Mouse (Mus musculus) right cerebral cortex, adult 18-20 months (tissue): ENCODE data around the gene Ptprg.
A peak's percentile ranks its signal among the peaks of the same experiment; 100 is the strongest.
"Not testable (repeated sequence)": the region's sequence is repeated elsewhere in the genome, so short reads cannot be mapped to it uniquely, and the experiment has no call there.

Source experiments
- DNase-seq: peaks from one replicate; pipeline ENCODE4 v3.0.0; 2022; ENCODE audit warnings: mixed read lengths

Ptprg gene

GRCm38 (mm10) chr14:11902794-11903193 is 349.5 kb downstream of the Ptprg start:
- no peak for DNase-seq

DNA sequence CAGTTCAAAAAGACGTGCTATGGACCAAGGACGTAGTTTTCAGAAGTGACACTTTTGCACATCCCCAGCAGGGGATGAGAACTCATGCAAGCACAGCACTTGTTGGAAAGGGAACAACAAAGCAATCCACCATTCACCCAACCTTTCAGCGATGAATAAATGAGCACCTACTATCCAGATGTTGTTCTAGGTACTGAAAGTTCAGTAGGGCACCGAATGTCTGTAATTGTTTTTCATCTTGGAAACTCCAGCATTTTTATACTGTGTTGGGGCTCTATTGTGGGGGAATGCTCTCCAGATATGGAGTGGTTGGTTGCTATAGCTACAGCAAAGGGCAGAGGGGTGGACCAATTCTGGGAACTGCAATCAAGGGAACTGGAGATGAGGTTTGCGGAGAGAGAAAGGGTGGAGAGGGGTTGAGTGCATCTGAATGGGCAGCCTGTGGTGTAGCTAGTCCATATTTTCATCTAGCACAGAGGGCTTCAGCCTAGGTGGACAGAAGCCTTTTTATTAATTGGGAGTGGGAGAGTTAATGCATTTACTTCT is 352.9 kb downstream of the Ptprg start:
- DNase-seq: no peak

GRCm38 (mm10) chr14:11912253-11912652 is 358.9 kb downstream of the Ptprg start:
- no peak for DNase-seq

DNA sequence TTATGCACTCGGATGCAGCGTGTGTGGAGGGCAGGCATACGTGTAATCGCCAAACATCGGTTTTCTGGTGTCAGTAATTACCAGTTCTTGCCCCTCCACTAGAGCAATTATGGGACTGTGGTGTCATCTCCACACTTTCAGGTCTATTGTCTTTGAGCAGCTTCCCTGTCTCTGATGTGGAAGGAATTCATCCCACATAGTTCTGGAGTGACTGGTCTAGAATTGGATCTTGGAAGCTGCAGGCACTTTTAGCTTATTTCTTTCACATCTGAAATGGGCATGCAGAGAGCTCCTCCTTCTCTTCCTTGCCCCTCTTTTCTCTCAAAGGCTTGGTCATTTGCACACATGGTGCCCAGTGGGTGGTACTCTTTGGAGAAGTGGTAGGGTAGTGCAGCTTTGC is 363.9 kb downstream of the Ptprg start:
- DNase-seq: no peak

GRCm38 (mm10) chr14:11928545-11928944 is 375.2 kb downstream of the Ptprg start:
- DNase-seq: no peak

DNA sequence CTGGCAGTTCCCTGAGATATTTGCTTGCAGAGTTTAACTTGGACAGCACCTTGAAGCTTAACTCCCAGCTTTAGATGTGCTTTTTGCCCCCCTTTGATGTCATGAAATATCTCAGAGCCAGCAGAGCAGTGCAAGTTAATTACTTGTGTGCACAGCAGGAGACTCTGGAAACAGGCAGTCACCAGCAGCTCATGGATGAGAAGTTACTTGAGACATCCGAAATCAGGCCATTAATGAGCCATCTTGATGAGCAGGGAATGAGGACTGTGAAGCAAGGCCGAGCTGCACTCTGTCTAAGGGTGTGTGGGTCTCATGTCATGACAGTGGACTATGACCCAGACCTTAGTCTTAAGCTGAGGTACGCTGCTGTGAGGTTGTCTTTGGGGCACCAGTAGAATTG is 379.2 kb downstream of the Ptprg start:
- DNase-seq: no peak

- no peak for DNase-seq
Measured at GRCm38 (mm10) chr14:11934556-11934955, 381.2 kb downstream of the Ptprg start.

DNA sequence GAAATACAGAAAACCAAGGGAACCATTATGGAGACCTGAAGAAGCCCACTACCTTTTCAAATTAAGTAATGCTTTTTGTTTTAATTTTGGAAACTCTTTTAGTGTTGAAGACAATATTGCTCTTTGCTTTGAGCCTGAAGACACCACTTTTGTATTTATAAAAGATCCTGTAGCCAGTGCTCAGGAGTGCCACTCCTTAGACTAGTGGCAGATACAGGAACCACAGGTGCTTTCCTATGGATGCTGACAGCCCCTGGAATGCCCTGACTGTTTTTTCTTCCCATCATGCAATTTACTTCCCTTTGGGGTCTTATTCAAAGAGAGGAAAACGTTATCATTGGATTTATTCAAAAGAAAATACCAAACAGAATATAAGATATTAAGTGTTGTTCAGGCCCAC is 381.9 kb downstream of the Ptprg start:
- DNase-seq: no peak

DNA sequence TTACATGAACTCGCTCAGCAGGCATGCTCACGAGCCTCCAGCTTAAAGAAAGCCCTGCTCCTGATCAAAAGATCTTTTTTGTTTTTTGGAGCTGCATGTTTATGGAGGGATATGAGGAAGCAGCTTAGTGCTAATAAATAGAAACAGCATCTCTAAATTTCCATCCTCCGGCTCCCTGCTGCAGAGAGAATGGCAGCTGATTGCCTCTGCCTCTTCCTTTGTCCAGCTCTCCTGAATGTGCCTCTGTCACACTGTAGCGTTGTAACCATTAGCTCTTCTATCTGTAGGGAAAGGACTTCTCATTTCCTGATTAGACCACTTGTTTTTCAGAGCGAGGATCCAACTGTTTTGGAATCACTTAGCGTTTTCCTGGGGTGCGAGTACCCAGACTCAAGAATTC is 382.4 kb downstream of the Ptprg start:
- DNase-seq: no peak

- no peak for DNase-seq
Measured at GRCm38 (mm10) chr14:11938912-11939311, 385.6 kb downstream of the Ptprg start.

DNA sequence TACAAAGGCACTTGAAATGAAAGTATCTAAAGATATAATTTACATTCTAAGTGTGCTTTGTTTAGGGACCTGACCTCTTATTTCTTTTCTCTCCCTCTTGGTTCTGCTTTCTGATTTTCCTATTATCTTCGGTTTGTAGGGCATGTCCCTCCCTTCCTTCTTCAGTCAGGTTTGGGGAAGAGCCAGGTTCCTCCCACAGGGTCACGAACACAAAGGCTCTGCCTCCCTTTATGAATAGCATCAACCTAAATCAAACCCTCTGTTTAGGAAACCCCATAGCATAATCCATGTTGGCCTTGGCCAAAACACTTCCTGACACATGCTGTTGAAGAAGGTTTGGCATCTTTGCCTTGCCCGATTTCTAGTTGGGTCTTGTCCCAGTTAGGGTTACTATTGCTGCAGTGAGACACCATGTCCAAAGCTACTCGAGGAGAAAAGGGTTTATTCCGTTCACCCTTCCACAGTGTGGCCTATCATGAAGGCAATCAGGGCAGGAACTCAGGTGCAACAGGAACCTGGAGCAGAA is 388.7 kb downstream of the Ptprg start:
- DNase-seq: no peak

DNA sequence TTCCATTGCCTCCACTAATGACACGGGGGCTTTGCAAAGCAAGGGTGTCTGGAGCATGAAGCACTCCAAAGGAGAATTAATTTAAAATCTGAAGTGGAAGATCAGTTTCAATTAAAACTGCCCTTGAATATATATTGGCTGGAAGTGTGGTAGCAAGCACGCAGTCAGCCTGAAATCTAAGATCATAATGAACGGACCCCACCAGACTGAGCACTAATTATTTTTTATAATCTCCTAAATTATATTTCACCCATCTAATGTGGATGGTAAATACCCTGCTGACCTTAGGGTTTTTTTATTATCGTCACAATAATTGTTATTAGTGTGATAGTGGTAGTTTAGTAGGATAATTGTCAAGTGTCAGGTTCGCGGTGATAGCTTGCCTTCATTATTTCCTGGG is 397.0 kb downstream of the Ptprg start:
- no peak for DNase-seq

DNA sequence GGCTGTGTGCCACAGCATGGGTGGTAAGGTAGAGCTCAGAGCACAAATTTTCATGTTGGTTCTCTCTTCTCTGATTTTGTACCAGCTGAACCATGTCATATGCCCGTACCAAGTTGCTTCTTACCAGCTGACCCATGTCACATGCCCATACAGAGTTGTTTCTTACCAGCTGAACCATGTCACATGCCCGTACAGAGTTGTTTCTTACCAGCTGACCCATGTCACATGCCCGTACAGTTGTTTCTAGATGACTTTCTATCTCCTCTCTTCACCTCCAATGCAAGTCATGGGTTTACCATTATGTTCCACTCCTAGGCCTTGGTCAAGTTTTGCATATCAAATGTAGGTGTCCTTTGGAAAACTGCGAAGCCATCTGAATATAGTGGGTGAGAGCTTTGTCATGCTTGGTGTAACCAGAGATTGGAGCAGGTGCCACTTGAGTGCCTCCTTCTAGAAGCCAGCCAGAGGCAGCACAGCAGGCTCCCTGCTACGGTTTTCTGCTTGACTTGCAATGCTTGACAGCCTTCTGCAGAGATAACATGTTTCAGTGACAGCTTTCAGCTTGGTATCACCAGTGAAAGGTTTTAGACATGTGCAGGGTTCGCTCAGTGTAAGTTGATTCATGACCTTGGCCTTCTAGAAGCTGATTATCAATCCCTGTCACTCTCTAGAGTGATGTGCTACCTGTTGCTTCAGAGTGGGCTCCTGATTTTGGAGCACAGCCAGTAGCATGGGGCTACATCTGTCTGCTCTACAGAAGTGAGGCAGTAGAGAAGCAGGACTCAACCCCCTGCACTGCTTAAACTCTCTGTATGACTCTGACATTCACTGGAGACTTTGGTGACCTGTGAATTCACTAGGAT is 401.9 kb downstream of the Ptprg start:
- DNase-seq: no peak

DNA sequence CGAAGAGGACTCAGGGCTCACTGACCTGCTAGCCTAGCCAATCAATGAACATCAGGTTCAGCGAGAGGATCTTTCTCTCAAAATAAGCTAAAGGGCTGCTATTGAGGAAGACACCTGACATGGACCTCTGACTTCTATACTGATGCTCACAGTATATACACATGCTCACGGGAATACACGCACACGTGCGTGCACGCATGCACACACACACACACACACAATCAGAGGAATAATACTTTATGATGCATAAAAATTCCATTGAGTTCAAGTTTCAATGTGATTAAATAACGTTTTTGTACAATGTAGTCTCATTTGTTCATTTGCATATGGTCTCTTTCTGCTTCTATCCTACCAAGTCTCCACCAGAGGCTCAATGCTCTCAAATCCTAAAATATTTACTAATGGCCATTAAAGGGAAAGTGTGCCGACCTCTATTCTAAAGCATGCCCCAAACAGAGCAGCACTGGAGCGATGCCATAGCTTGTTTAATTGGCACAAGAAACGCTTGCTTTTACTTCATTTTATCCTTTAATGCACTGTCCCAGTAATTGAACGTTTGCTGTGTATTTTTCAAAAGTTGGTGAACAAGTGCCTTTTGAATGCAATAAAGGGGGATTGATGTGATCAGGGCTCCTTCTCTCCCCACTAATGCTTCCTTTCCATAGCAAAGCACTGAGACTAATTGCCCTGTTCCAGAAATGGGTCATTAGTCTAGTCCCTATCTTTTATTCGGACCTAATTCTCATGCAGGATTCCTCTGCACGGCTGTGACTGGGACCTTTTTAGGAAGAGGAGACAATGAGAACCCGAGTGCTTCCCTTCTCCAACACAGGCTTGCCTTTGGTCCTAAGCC is 407.2 kb downstream of the Ptprg start:
- peak; percentile 26 for DNase-seq

DNA sequence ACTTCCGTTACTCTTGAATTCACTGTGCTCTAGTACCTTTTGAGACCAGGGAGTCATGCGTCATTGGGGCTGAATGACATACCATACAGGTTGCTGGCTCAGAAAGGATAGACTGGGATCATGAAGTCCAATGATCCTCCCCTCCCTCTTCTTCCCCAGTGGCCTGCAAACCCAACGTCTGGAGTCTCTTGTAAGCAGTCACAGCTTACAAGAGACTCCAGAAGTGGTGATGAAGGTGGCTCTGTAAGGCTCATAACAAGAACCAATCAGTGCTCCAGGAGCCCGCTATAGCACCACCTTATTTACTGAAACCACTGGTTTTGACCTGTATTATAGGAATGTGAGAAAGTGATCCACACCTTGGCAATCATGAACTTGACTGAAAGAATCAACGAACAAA is 408.8 kb downstream of the Ptprg start:
- DNase-seq: no peak

GRCm38 (mm10) chr14:11962561-11962960 is 409.2 kb downstream of the Ptprg start:
- no peak for DNase-seq

GRCm38 (mm10) chr14:11963791-11964190 is 410.5 kb downstream of the Ptprg start:
- no peak for DNase-seq

- not testable (repeated sequence) for DNase-seq
Measured at GRCm38 (mm10) chr14:11964326-11964725, 411.0 kb downstream of the Ptprg start.

- DNase-seq: no peak
Measured at GRCm38 (mm10) chr14:11965878-11966277, 412.5 kb downstream of the Ptprg start.

DNA sequence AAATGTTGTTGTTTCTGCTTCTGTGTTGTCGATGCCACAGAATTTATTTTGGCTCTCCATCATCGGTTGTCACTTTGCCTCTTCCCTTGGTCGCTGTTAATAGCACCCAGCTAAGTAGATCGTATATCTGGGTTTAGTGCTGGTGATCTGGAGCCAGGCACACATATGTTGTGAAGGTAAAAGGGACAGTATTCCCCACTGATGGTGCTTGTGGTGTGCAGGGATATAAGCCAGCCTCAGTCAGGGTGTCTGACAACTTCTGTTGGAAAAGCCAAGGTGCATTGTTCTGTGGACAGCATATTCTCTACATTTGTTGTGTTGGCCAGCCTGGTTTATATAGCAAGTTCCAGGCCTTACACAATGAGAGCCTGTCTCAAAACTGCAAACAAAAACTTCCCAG is 428.4 kb downstream of the Ptprg start:
- no peak for DNase-seq

GRCm38 (mm10) chr14:11983031-11983430 is 429.7 kb downstream of the Ptprg start:
- no peak for DNase-seq

GRCm38 (mm10) chr14:11984086-11984485 is 430.8 kb downstream of the Ptprg start:
- DNase-seq: no peak

- no peak for DNase-seq
Measured at GRCm38 (mm10) chr14:11988975-11989374, 435.6 kb downstream of the Ptprg start.
